Mouse (Mus musculus) forelimb bud, embryonic 11.5 days (tissue): ENCODE data around the gene Rsg1.

Experiments used
- DNase-seq: peaks from one replicate; pipeline ENCODE4 v3.0.0-alpha.2; 2012; ENCODE audit warnings: low read depth, low spot score

Rsg1 gene

GRCm38 (mm10) chr4:141211646-141212045 lies 2.1 kb upstream of the Rsg1 start:
- DNase-seq, result no peak

GRCm38 (mm10) chr4:141212892-141213291 lies 864 bp upstream of the Rsg1 start:
- DNase-seq, result no peak

- no peak for DNase-seq
Measured at GRCm38 (mm10) chr4:141213342-141213741, 414 bp upstream of the Rsg1 start.

GRCm38 (mm10) chr4:141214337-141214851 lies 638 bp downstream of the Rsg1 start:
- DNase-seq, result peak; percentile 48

GRCm38 (mm10) chr4:141219583-141220213 lies 5.9 kb downstream of the Rsg1 start:
- DNase-seq, result no peak

GRCm38 (mm10) chr4:141221848-141222247 lies 8.1 kb downstream of the Rsg1 start:
- DNase-seq, result no peak

GRCm38 (mm10) chr4:141222752-141223151 lies 9.0 kb downstream of the Rsg1 start:
- no peak for DNase-seq

- no peak for DNase-seq
Measured at GRCm38 (mm10) chr4:141228687-141229086, 14.9 kb downstream of the Rsg1 start.

- no peak for DNase-seq
Measured at GRCm38 (mm10) chr4:141233196-141233595, 19.4 kb downstream of the Rsg1 start.

- DNase-seq, result no peak
Measured at GRCm38 (mm10) chr4:141235537-141236111, 21.9 kb downstream of the Rsg1 start.

- DNase-seq, result no peak
Measured at GRCm38 (mm10) chr4:141236856-141237255, 23.1 kb downstream of the Rsg1 start.

GRCm38 (mm10) chr4:141238492-141239387 lies 25.0 kb downstream of the Rsg1 start:
- DNase-seq, result no peak

- DNase-seq, result peak; percentile 77
Measured at GRCm38 (mm10) chr4:141239388-141240125, 25.8 kb downstream of the Rsg1 start, which contains the start of gene Arhgef19. Gene Arhgef19 (plus strand): TSS chr4:141239499.

- DNase-seq, result peak; percentile 26
Measured at GRCm38 (mm10) chr4:141240617-141241016, 26.9 kb downstream of the Rsg1 start.

GRCm38 (mm10) chr4:141241861-141242260 lies 28.1 kb downstream of the Rsg1 start:
- DNase-seq, result no peak

GRCm38 (mm10) chr4:141242651-141243241 lies 29.0 kb downstream of the Rsg1 start:
- no peak for DNase-seq

- no peak for DNase-seq
Measured at GRCm38 (mm10) chr4:141243636-141244035, 29.9 kb downstream of the Rsg1 start.

GRCm38 (mm10) chr4:141244401-141244800 lies 30.6 kb downstream of the Rsg1 start:
- DNase-seq, result no peak

GRCm38 (mm10) chr4:141244931-141245425 lies 31.2 kb downstream of the Rsg1 start:
- DNase-seq, result no peak

- no peak for DNase-seq
Measured at GRCm38 (mm10) chr4:141246089-141246997, 32.6 kb downstream of the Rsg1 start.
